Mouse (Mus musculus) heart, embryonic 10.5 days (tissue): ENCODE results near the gene Gm45233. TPM values are rescaled to one million over a fixed set of nuclear protein-coding genes. Genes with fewer than 3 reads are reported as not detected.

ENCODE experiments used
- DNase-seq: peaks from one replicate; pipeline ENCODE4 v3.0.0-alpha.2; 2017; ENCODE audit warnings: low spot score
- H3K27ac ChIP-seq: fragments of 300-500 bp; sonication (generic); 2 replicates; pipeline ENCODE4 v1.5.1; 2016; ENCODE audit warnings: mild to moderate bottlenecking
- H3K27me3 ChIP-seq: fragments of 300-500 bp; sonication (generic); 2 replicates; pipeline ENCODE4 v1.6.1; 2016; ENCODE audit warnings: mild to moderate bottlenecking; ENCODE audit not compliant: poor library complexity, insufficient read depth, severe bottlenecking
- H3K36me3 ChIP-seq: fragments of 300-500 bp; sonication (generic); 2 replicates; pipeline ENCODE4 v1.6.1; 2016; ENCODE audit warnings: mild to moderate bottlenecking, moderate library complexity
- H3K4me1 ChIP-seq: fragments of 300-500 bp; sonication (generic); 2 replicates; pipeline ENCODE4 v1.6.1; 2016; ENCODE audit warnings: mild to moderate bottlenecking
- H3K4me3 ChIP-seq: fragments of 300-500 bp; sonication (generic); 2 replicates; pipeline ENCODE4 v1.5.1; 2016; ENCODE audit warnings: mild to moderate bottlenecking, moderate library complexity
- H3K9me3 ChIP-seq: fragments of 300-500 bp; sonication (generic); 2 replicates; pipeline ENCODE4 v1.6.1; 2016; ENCODE audit warnings: mild to moderate bottlenecking, moderate library complexity
- WGBS: fragments of 180-500 bp; shearing (Covaris S2); methylation state at CpG from one replicate; pipeline ENCODE4 v1.1.7; 2016; 5-methylcytosine and 5-hydroxymethylcytosine counted together
- microRNA-seq: library from miRNA; unstranded; fragments of <30 nt; microRNA quantifications from one replicate; pipeline ENCODE4, GENCODE M21; 2017
- polyA plus RNA-seq: library from polyadenylated mRNA; unstranded; fragments of >200 nt; fragmentation: Nextera tagmentation; extraction: Ambion mirVana; gene quantifications from 2 replicates; pipeline ENCODE4 v1.2.1, GENCODE M21; 2016

Gm45233 gene
- polyA plus RNA-seq, 1 experiment from 2014 or later: not detected

DNA sequence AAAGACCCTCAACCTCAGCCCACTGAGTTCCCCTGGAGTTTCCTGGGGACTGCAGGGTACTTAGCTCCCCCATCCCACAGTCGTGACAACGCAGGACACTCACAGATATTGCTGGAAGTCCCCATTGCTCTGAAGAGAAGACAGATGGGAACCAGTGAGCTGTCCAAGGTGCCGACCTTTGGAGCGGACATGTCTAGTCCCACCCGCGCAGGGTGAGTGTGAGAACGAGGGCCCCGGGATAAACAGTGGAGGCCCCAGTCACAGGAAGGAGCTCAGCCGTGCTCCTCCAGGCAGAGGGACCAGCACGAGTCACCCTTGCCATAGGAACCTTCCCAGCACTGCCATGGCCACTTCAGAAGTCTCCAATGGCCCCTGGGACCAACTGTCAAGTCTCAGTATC, 39.3 kb downstream of the Gm45233 start:
- Histone ChIP-seq H3K36me3 (no peaks in the 10 kb centered on the region), H3K9me3 (no peaks in the 10 kb centered on the region), H3K27me3 (peaks cover 14% of the 10 kb centered on the region), H3K27ac (no peak overlapping the region), H3K4me3 (no peak overlapping the region), H3K4me1 (0 out of 2 replicates have a peak, but pooled peaks cover 2% of the 10 kb centered on the region)
- DNase-seq: no peak
- WGBS: 7% methylated on average over 10 of the region's 10 CpGs

- H3K36me3 ChIP-seq: no peaks in the 10 kb centered on the region
- H3K4me1 ChIP-seq: peaks cover 9% of the 10 kb centered on the region; the same call in 1 of the 2 replicates
- H3K27ac ChIP-seq: no peak overlapping the region
- WGBS: 33% methylated on average over 5 of the region's 5 CpGs
- H3K27me3 ChIP-seq: peaks cover 54% of the 10 kb centered on the region
- no peaks in the 10 kb centered on the region for H3K9me3 ChIP-seq
- no peak overlapping the region for H3K4me3 ChIP-seq
- no peak for DNase-seq
These were observed 44.7 kb downstream of the Gm45233 start for GRCm38 (mm10) chr7:43488646-43489045.

- under 1% methylated on average over 20 of the region's 41 CpGs for WGBS
- Histone ChIP-seq H3K27me3 (peaks cover 59% of the 10 kb centered on the region), H3K4me1 (peaks cover 9% of the 10 kb centered on the region; the same call in 1 of the 2 replicates), H3K9me3 (no peaks in the 10 kb centered on the region), H3K27ac (peak within 1 kb of the TSS; percentile 54), H3K4me3 (peak within 1 kb of the TSS; percentile 59), H3K36me3 (no peaks in the 10 kb centered on the region)
- DNase-seq: no peak
These were observed 45.8 kb downstream of the Gm45233 start, which contains the start of gene Iglon5 for GRCm38 (mm10) chr7:43489631-43490125. Gene Iglon5, minus strand, starts transcription at chr7:43490075.

GRCm38 (mm10) chr7:43490182-43490584, 46.3 kb downstream of the Gm45233 start:
- H3K27me3 ChIP-seq: peaks cover 64% of the 10 kb centered on the region
- DNase-seq: no peak
- H3K36me3 ChIP-seq: no peaks in the 10 kb centered on the region
- H3K4me3 ChIP-seq: peak overlapping the region; percentile 59
- no peaks in the 10 kb centered on the region for H3K9me3 ChIP-seq
- WGBS: 5% methylated on average over 6 of the region's 13 CpGs
- H3K27ac ChIP-seq: peak overlapping the region; percentile 54; the same call in 1 of the 2 replicates
- H3K4me1 ChIP-seq: peaks cover 9% of the 10 kb centered on the region; the same call in 1 of the 2 replicates

- 51% methylated on average over 9 of the region's 9 CpGs for WGBS
- no peak for DNase-seq
- Histone ChIP-seq H3K36me3 (no peaks in the 10 kb centered on the region), H3K27ac (no peak overlapping the region), H3K27me3 (peaks cover 70% of the 10 kb centered on the region), H3K9me3 (no peaks in the 10 kb centered on the region), H3K4me1 (peaks cover 9% of the 10 kb centered on the region; the same call in 1 of the 2 replicates), H3K4me3 (no peak overlapping the region)
These were observed 46.9 kb downstream of the Gm45233 start for GRCm38 (mm10) chr7:43490861-43491260.

GRCm38 (mm10) chr7:43495343-43496021, 51.6 kb downstream of the Gm45233 start:
- Histone ChIP-seq H3K27me3 (peaks cover 47% of the 10 kb centered on the region), H3K27ac (no peak overlapping the region), H3K9me3 (peaks cover 9% of the 10 kb centered on the region; the same call in 1 of the 2 replicates), H3K36me3 (no peaks in the 10 kb centered on the region), H3K4me3 (no peak overlapping the region), H3K4me1 (no peaks in the 10 kb centered on the region)
- WGBS: 20% methylated on average over 21 of the region's 21 CpGs
- no peak for DNase-seq

DNA sequence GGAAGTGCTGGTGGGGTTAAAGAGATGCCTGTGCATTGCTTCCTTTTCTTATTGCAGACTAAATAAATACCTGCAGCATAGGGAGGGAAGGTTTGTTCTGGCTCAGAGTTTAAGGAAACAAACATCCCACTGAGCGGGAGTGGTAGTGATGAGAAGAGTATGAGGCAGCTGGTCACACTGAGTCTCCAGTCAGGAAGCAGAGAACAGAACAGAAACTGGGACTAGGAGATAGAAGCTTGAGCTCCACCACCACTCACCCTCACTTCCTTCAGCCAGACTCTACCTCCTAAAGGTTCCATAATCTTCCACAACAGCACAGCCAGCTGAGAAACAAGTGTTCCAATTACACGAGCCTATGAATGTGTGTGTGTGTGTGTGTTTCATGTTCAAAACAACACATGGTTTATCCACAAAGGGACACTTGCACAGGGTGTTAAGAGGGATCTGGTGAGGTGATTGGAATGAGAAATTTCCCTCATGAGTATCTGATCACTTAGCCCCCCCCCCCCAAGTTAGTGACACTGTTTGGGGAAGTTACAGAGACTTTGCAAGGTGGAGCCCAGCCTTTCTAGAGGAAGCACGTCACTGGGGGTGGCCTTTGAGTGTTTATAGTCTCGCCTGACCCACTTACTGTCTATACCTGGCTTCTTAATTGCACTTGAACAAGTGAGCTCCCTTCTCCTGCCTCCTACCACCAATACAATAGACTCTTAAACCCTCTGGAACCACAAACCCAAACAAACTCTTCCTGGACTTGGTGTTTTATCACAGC, 68.0 kb downstream of the Gm45233 start:
- Histone ChIP-seq H3K4me3 (no peak overlapping the region), H3K36me3 (no peaks in the 10 kb centered on the region), H3K9me3 (no peaks in the 10 kb centered on the region), H3K4me1 (no peaks in the 10 kb centered on the region), H3K27me3 (no peaks in the 10 kb centered on the region), H3K27ac (no peak overlapping the region)
- DNase-seq: peak; percentile 33
- WGBS: 59% methylated on average over 4 of the region's 4 CpGs

GRCm38 (mm10) chr7:43512519-43512918, 68.6 kb downstream of the Gm45233 start:
- Histone ChIP-seq H3K4me1 (no peaks in the 10 kb centered on the region), H3K27ac (no peak overlapping the region), H3K4me3 (no peak overlapping the region), H3K27me3 (no peaks in the 10 kb centered on the region), H3K9me3 (no peaks in the 10 kb centered on the region), H3K36me3 (no peaks in the 10 kb centered on the region)
- DNase-seq: peak; percentile 14
- WGBS: 79% methylated on average over 4 of the region's 4 CpGs

Small RNA genes within 50 kb of the gene (microRNA-seq; reads per million reads assigned to microRNA genes)
- 3.0 reads per million, percentile 5 among the genes with 10 or more reads in this experiment for gene Mir7051

Other genes with a start within 250 kb of the Gm45233 start
- gene Zfp715, start 130.8 kb upstream of the Gm45233 start, polyA plus RNA-seq: 9.1 and 9.5 TPM in 2 replicates
- 0.09 and 0.51 TPM in 2 replicates for gene Siglecf, start 92.8 kb upstream of the Gm45233 start, polyA plus RNA-seq
- not detected in 2 replicates for gene Siglecg, start 35.9 kb upstream of the Gm45233 start, polyA plus RNA-seq
- not detected in 2 replicates for gene Lim2, start 16.5 kb upstream of the Gm45233 start, polyA plus RNA-seq
- gene Nkg7, start 7.1 kb upstream of the Gm45233 start, polyA plus RNA-seq: not detected in 2 replicates
- gene Cldnd2, start 3.3 kb upstream of the Gm45233 start, polyA plus RNA-seq: not detected in 2 replicates
- 505 and 580 TPM in 2 replicates for gene Etfb, start within 50 bp of the Gm45233 start, polyA plus RNA-seq
- gene Vsig10l, start 19.0 kb downstream of the Gm45233 start, polyA plus RNA-seq: 1.4 and 1.5 TPM in 2 replicates
- gene Iglon5, start 45.9 kb downstream of the Gm45233 start, polyA plus RNA-seq: 0.20 TPM in 1 of 2 replicates, not detected in the other
- not detected in 2 replicates for gene 4931406B18Rik, start 61.8 kb downstream of the Gm45233 start, polyA plus RNA-seq
- gene Cd33, start 100.3 kb downstream of the Gm45233 start, polyA plus RNA-seq: 0.34 and 0.37 TPM in 2 replicates
- 1.4 and 2.1 TPM in 2 replicates for gene Zfp658, start 118.1 kb downstream of the Gm45233 start, polyA plus RNA-seq
- 9.7 and 10.0 TPM in 2 replicates for gene Zfp719, start 135.5 kb downstream of the Gm45233 start, polyA plus RNA-seq
- 0.06 and 0.21 TPM in 2 replicates for gene Zfp819, start 163.0 kb downstream of the Gm45233 start, polyA plus RNA-seq
- not detected in 2 replicates for gene Ceacam18, start 190.6 kb downstream of the Gm45233 start, polyA plus RNA-seq
- 0.70 TPM in 1 of 2 replicates, not detected in the other for gene Siglece, start 216.0 kb downstream of the Gm45233 start, polyA plus RNA-seq
- gene Ctu1, start 227.9 kb downstream of the Gm45233 start, polyA plus RNA-seq: 9.0 and 12.0 TPM in 2 replicates
- gene Klk14, start 246.3 kb downstream of the Gm45233 start, polyA plus RNA-seq: not detected in 2 replicates